Mouse (Mus musculus) hindbrain, embryonic 15.5 days (tissue): ENCODE results near the gene Zzz3. TPM values are rescaled to one million over a fixed set of nuclear protein-coding genes. Genes with fewer than 3 reads are reported as not detected.

Experiments
- polyA plus RNA-seq: library from polyadenylated mRNA; unstranded; fragments of >200 nt; fragmentation: Nextera tagmentation; extraction: Ambion mirVana; gene quantifications from 2 replicates; pipeline ENCODE4 v1.2.1, GENCODE M21; 2015

The Zzz3 gene
- polyA plus RNA-seq, 1 experiment from 2014 or later: 29.5 TPM

Other genes with a start within 250 kb of the Zzz3 start
- gene Gipc2, start 229.2 kb upstream of the Zzz3 start, polyA plus RNA-seq: 13.5 and 13.7 TPM in 2 replicates
- gene Dnajb4, start 185.2 kb upstream of the Zzz3 start, polyA plus RNA-seq: 42.4 and 42.5 TPM in 2 replicates
- 201 and 208 TPM in 2 replicates for gene Fubp1, start 185.1 kb upstream of the Zzz3 start, polyA plus RNA-seq
- 1.4 and 1.8 TPM in 2 replicates for gene Nexn, start 129.1 kb upstream of the Zzz3 start, polyA plus RNA-seq
- 18.3 and 21.0 TPM in 2 replicates for gene Miga1, start 55.1 kb upstream of the Zzz3 start, polyA plus RNA-seq
- gene Usp33, start 49.0 kb upstream of the Zzz3 start, polyA plus RNA-seq: 80.9 and 88.7 TPM in 2 replicates